Mouse (Mus musculus): ENCODE data around the gene Trpc4ap.

- no peak for TF ChIP-seq CTCF (IDR thresholded peaks at IDR 0.05; ENCODE audit: insufficient read depth, low read depth, low read length)
- TF ChIP-seq POLR2A (IDR thresholded peaks at IDR 0.05; ENCODE audit: insufficient read depth, low read depth, low read length), result no peak
These were observed 9.0 kb downstream of the Trpc4ap start for GRCm38 (mm10) chr2:155683137-155683536.
